Mouse (Mus musculus) ES-E14 (cell line): ENCODE data around the gene Pcgf1.
A peak's percentile ranks its signal among the peaks of the same experiment; 100 is the strongest.

Source experiments
- CHD2 ChIP-seq: IDR thresholded peaks from 2 replicates; pipeline ENCODE4 v1.6.1; 2014; ENCODE audit warnings: mild to moderate bottlenecking, low read depth, low read length, inconsistent platforms
- HCFC1 ChIP-seq: IDR thresholded peaks from 2 replicates; pipeline ENCODE4 v1.6.1; 2012; ENCODE audit warnings: low read length, inconsistent platforms, borderline replicate concordance; ENCODE audit not compliant: insufficient read depth
- MAFK ChIP-seq: IDR thresholded peaks from 2 replicates; pipeline ENCODE4 v1.6.1; 2014; ENCODE audit warnings: mild to moderate bottlenecking, low read depth, low read length, inconsistent platforms; ENCODE audit not compliant: insufficient read depth
- ZC3H11A ChIP-seq: IDR thresholded peaks from 2 replicates; pipeline ENCODE4 v1.6.1; 2012; ENCODE audit warnings: low read depth, mild to moderate bottlenecking, inconsistent platforms, low read length, borderline replicate concordance
- ZNF384 ChIP-seq: IDR thresholded peaks from 2 replicates; pipeline ENCODE4 v1.6.1; 2012; ENCODE audit warnings: low read depth, low read length, inconsistent platforms

- no peak for TF ChIP-seq MAFK
- no peak for TF ChIP-seq ZNF384
- no peak for TF ChIP-seq ZC3H11A
- TF ChIP-seq HCFC1: 0 out of 2 replicates have a peak, but pooled peaks have one; percentile 19
- peak; percentile 90 for TF ChIP-seq CHD2
These were observed 43.5 kb downstream of the Pcgf1 start, which contains the start of gene Wbp1 for GRCm38 (mm10) chr6:83120930-83121862.
